Comparison of ENCODE assay signal across 8 mouse cellular contexts in the genomic region with DNA sequence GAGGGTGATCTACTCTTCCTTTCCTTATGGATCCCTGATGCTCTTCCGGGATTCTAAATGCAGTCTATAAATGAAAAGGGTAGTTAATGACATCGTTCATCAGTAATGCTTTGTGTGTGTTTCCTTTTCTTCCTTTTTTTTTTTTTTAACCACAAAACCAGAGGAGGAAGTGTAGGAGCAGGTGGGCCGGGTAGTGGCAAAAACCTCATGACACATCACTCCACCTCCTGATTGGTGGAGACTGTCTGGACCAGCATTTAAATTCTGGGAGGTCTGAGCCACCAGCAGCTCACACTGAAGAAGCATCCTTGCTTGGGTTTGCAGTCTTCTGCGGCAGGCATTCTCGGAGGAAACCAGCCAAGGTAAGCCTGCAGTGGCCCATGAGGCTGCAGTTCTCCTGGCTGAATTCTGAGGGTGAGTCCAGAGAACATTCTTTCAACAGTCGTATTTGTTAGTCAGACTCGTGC. TPM values are rescaled to one million over a fixed set of nuclear protein-coding genes. Genes with fewer than 3 reads are reported as not detected.
DNase-seq lines count a peak whose midpoint lies in the region; ATAC-seq and TF ChIP-seq lines count a peak whose summit lies in the region.
"Had no signal": no experiment of that assay in that cellular context is flagged by ENCODE, and none has a peak within 500 bp of the region (broad histone marks: within the 10 kb centered on the region; RNA-seq: fewer than 3 reads in every experiment).

A gene (plus strand): TSS at position 284 of the 467 bp plus-strand sequence.

- DNase-seq in midbrain, embryonic 14.5 days, result no peak
- no peak for DNase-seq in midbrain, embryonic 10.5 days (ENCODE audit: low spot score)
- DNase-seq in stomach, postnatal 0 days (ENCODE audit: low spot score), result no peak
- no peak for DNase-seq in layer of hippocampus, adult 2 months (ENCODE audit: low spot score in 2 of 2)
- no peak for DNase-seq in retina, embryonic 14.5 days (ENCODE audit: low spot score)
- DNase-seq: right cerebral cortex, postnatal 25 days had no signal

- H3K27me3 ChIP-seq in midbrain, embryonic 14.5 days (ENCODE audit: control insufficient read depth, insufficient read depth, low read length), result no peaks in the 10 kb centered on the region
- H3K27me3 ChIP-seq in midbrain, embryonic 10.5 days (ENCODE audit: low read depth, poor library complexity, severe bottlenecking), result no peaks in the 10 kb centered on the region
- no peaks in the 10 kb centered on the region for H3K27me3 ChIP-seq in kidney, embryonic 16.5 days (ENCODE audit: insufficient read depth, low read length)
- no peaks in the 10 kb centered on the region for H3K27me3 ChIP-seq in stomach, postnatal 0 days (ENCODE audit: control insufficient read depth, insufficient read depth, low read length)

- no peak within 1 kb of the TSS for H3K4me2 ChIP-seq in midbrain, embryonic 14.5 days (ENCODE audit: low read length)
- H3K4me2 ChIP-seq in kidney, embryonic 16.5 days (replicated peaks; ENCODE audit: low read depth, low read length), result no peak within 1 kb of the TSS
- no peak within 1 kb of the TSS for H3K4me2 ChIP-seq in stomach, postnatal 0 days (replicated peaks; ENCODE audit: low read depth)

- no peak for ATAC-seq in midbrain, embryonic 14.5 days (ENCODE audit: low FRiP score, low TSS enrichment)
- ATAC-seq in kidney, embryonic 16.5 days (ENCODE audit: low FRiP score, low TSS enrichment), result no peak
- no peak for ATAC-seq in stomach, postnatal 0 days (ENCODE audit: low FRiP score, low TSS enrichment)

- H3K9ac ChIP-seq in midbrain, embryonic 14.5 days (replicated peaks; ENCODE audit: low read length), result no peak within 1 kb of the TSS
- no peak within 1 kb of the TSS for H3K9ac ChIP-seq in kidney, embryonic 16.5 days (replicated peaks; ENCODE audit: low read length)
- no peak within 1 kb of the TSS for H3K9ac ChIP-seq in stomach, postnatal 0 days (ENCODE audit: low read length)

- no peak within 1 kb of the TSS for H3K27ac ChIP-seq in midbrain, embryonic 14.5 days (replicated peaks; ENCODE audit: low read depth, low read length)
- no peak within 1 kb of the TSS for H3K27ac ChIP-seq in midbrain, embryonic 10.5 days (replicated peaks)
- H3K27ac ChIP-seq in bone marrow macrophage, adult 2 months (ENCODE audit: insufficient read depth, low read depth, low read length), result peak within 1 kb of the TSS; percentile 76
- H3K27ac ChIP-seq in kidney, embryonic 16.5 days (ENCODE audit: low read length), result 0 out of 2 replicates have a peak within 1 kb of the TSS, but pooled peaks have one; percentile 6
- no peak within 1 kb of the TSS for H3K27ac ChIP-seq in stomach, postnatal 0 days (replicated peaks)
- no peak within 1 kb of the TSS for H3K27ac ChIP-seq in layer of hippocampus, adult 2 months

- no peaks in the 10 kb centered on the region for H3K9me3 ChIP-seq in midbrain, embryonic 14.5 days (ENCODE audit: control insufficient read depth, low read length)
- H3K9me3 ChIP-seq in midbrain, embryonic 10.5 days (replicated peaks), result no peaks in the 10 kb centered on the region
- no peaks in the 10 kb centered on the region for H3K9me3 ChIP-seq in kidney, embryonic 16.5 days (ENCODE audit: low read length)
- no peaks in the 10 kb centered on the region for H3K9me3 ChIP-seq in stomach, postnatal 0 days (ENCODE audit: control insufficient read depth, low read length)

- no peak within 1 kb of the TSS for H3K4me3 ChIP-seq in midbrain, embryonic 14.5 days (replicated peaks; ENCODE audit: low read depth, low read length)
- H3K4me3 ChIP-seq in midbrain, embryonic 10.5 days, result no peak within 1 kb of the TSS
- H3K4me3 ChIP-seq in bone marrow macrophage, adult 2 months (ENCODE audit: insufficient read depth, low read length), result peak within 1 kb of the TSS; percentile 73
- no peak within 1 kb of the TSS for H3K4me3 ChIP-seq in kidney, embryonic 16.5 days (ENCODE audit: low read length)
- H3K4me3 ChIP-seq in stomach, postnatal 0 days (ENCODE audit: low read depth, low read length), result no peak within 1 kb of the TSS
- no peak within 1 kb of the TSS for H3K4me3 ChIP-seq in layer of hippocampus, adult 2 months

- 72% methylated on average over 7 of the region's 7 CpGs for WGBS in midbrain, embryonic 14.5 days
- WGBS in midbrain, embryonic 10.5 days, result 78% methylated on average over 7 of the region's 7 CpGs
- 65% methylated on average over 7 of the region's 7 CpGs for WGBS in kidney, embryonic 16.5 days
- WGBS in stomach, postnatal 0 days, result 45% methylated on average over 7 of the region's 7 CpGs

- no peak for TF ChIP-seq CTCF in bone marrow macrophage, adult 2 months (IDR thresholded peaks at IDR 0.05; ENCODE audit: low read depth, low read length)
- no peak for TF ChIP-seq CTCF in stomach, postnatal 0 days (IDR thresholded peaks at IDR 0.05; ENCODE audit: low read depth)
- TF ChIP-seq CTCF in layer of hippocampus, adult 2 months (conservative IDR thresholded peaks at IDR 0.05), result no peak

- H3K4me1 ChIP-seq in midbrain, embryonic 14.5 days (ENCODE audit: control insufficient read depth, insufficient read depth, low read length), result no peaks in the 10 kb centered on the region
- 0 out of 2 replicates have a peak, but pooled peaks cover 6% of the 10 kb centered on the region for H3K4me1 ChIP-seq in midbrain, embryonic 10.5 days
- peaks cover 33% of the 10 kb centered on the region for H3K4me1 ChIP-seq in bone marrow macrophage, adult 2 months (ENCODE audit: control insufficient read depth, insufficient read depth, low read length)
- no peaks in the 10 kb centered on the region for H3K4me1 ChIP-seq in kidney, embryonic 16.5 days (ENCODE audit: insufficient read depth, low read length)
- H3K4me1 ChIP-seq in stomach, postnatal 0 days (replicated peaks; ENCODE audit: control insufficient read depth, insufficient read depth), result no peaks in the 10 kb centered on the region

- no peaks in the 10 kb centered on the region for H3K36me3 ChIP-seq in midbrain, embryonic 14.5 days (ENCODE audit: control insufficient read depth, insufficient read depth, low read length)
- H3K36me3 ChIP-seq in midbrain, embryonic 10.5 days, result no peaks in the 10 kb centered on the region
- H3K36me3 ChIP-seq in kidney, embryonic 16.5 days (ENCODE audit: insufficient read depth, low read length), result no peaks in the 10 kb centered on the region
- no peaks in the 10 kb centered on the region for H3K36me3 ChIP-seq in stomach, postnatal 0 days (ENCODE audit: control insufficient read depth, insufficient read depth, low read length)

- TF ChIP-seq POLR2A in bone marrow macrophage, adult 2 months (IDR thresholded peaks at IDR 0.05; ENCODE audit: borderline replicate concordance, low read depth, low read length), result peak; percentile 94

- no peak for TF ChIP-seq EP300 in stomach, postnatal 0 days (optimal IDR thresholded peaks at IDR 0.05)

RNA-seq across cellular contexts. Expression of the gene that starts here (rescaled TPM):
- polyA plus RNA-seq in midbrain, embryonic 14.5 days (2014; fragmentation: Nextera tagmentation; extraction: Ambion mirVana), result 7.1 and 65.2 TPM in 2 replicates
- 2.9 and 4.0 TPM in 2 replicates for polyA plus RNA-seq in midbrain, embryonic 10.5 days (2016; fragmentation: Nextera tagmentation; extraction: Ambion mirVana)
- polyA plus RNA-seq in bone marrow macrophage, adult 2 months (2012; ENCODE audit: insufficient read depth, insufficient read length, missing spikeins), result 514 and 522 TPM in 2 replicates
- 167 and 243 TPM in 2 replicates for polyA plus RNA-seq in kidney, embryonic 16.5 days (2015; fragmentation: Nextera tagmentation; extraction: Ambion mirVana)
- 198 and 233 TPM in 2 replicates for polyA plus RNA-seq in stomach, postnatal 0 days (2015; fragmentation: Nextera tagmentation; extraction: Ambion mirVana)
- total RNA-seq in layer of hippocampus, adult 2 months (2021), result 1 to 10 TPM; 3.7 to 3.8 TPM

Comparison
In these comparisons a context has a peak if more than half of its experiments do, and no peak if none do; other contexts are left out.
1. H3K27ac ChIP-seq: peak in bone marrow macrophage, adult 2 months (single experiment) and kidney, embryonic 16.5 days (single experiment); none in midbrain, embryonic 14.5 days (single experiment), midbrain, embryonic 10.5 days (single experiment), stomach, postnatal 0 days (single experiment) and layer of hippocampus, adult 2 months (single experiment).